22 mouse cellular contexts compared by ENCODE assay signal in genomic region chr6:29875576-29875975, GRCm38 (mm10). TPM values are rescaled to one million over a fixed set of nuclear protein-coding genes. Genes with fewer than 3 reads are reported as not detected.
DNase-seq lines count a peak whose midpoint lies in the region; ATAC-seq lines count a peak whose summit lies in the region.
"Had no signal": no experiment of that assay in that cellular context is flagged by ENCODE, and none has a peak within 500 bp of the region (broad histone marks: within the 10 kb centered on the region; RNA-seq: fewer than 3 reads in every experiment).

No protein-coding gene starts in this region.

- no peak overlapping the region for H3K4me3 ChIP-seq in forebrain, embryonic 12.5 days (replicated peaks)
- no peak overlapping the region for H3K4me3 ChIP-seq in forebrain, embryonic 16.5 days (replicated peaks; ENCODE audit: low read length)
- no peak overlapping the region for H3K4me3 ChIP-seq in heart, embryonic 14.5 days (ENCODE audit: control insufficient read depth in 1 of 2, insufficient read depth in 1 of 2, low read depth in 1 of 2, low read length in 2 of 2)
- H3K4me3 ChIP-seq: embryonic facial prominence, embryonic 15.5 days; forebrain, embryonic 15.5 days; hindbrain, embryonic 10.5 days; limb, embryonic 13.5 days; liver, embryonic 13.5 days; midbrain, embryonic 10.5 days; stomach, embryonic 15.5 days had no signal

- peaks cover 11% of the 10 kb centered on the region; the same call in 1 of the 2 replicates for H3K36me3 ChIP-seq in forebrain, embryonic 12.5 days (replicated peaks)
- H3K36me3 ChIP-seq in forebrain, embryonic 16.5 days (ENCODE audit: control insufficient read depth, insufficient read depth), result peaks cover 4% of the 10 kb centered on the region; the same call in 1 of the 2 replicates
- no peaks in the 10 kb centered on the region for H3K36me3 ChIP-seq in heart, embryonic 14.5 days (ENCODE audit: control insufficient read depth, insufficient read depth, low read length)
- H3K36me3 ChIP-seq: embryonic facial prominence, embryonic 15.5 days; forebrain, embryonic 15.5 days; liver, embryonic 13.5 days had no signal

- no peaks in the 10 kb centered on the region for H3K9me3 ChIP-seq in forebrain, embryonic 12.5 days
- no peaks in the 10 kb centered on the region for H3K9me3 ChIP-seq in forebrain, embryonic 16.5 days (ENCODE audit: control insufficient read depth, low read length)
- no peaks in the 10 kb centered on the region for H3K9me3 ChIP-seq in heart, embryonic 14.5 days (ENCODE audit: control insufficient read depth, low read length)
- H3K9me3 ChIP-seq: embryonic facial prominence, embryonic 15.5 days; forebrain, embryonic 15.5 days; hindbrain, embryonic 10.5 days; limb, embryonic 13.5 days; liver, embryonic 13.5 days; midbrain, embryonic 10.5 days; stomach, embryonic 15.5 days had no signal

- 88% methylated on average over 5 of the region's 5 CpGs for WGBS in forebrain, embryonic 12.5 days
- 81% methylated on average over 5 of the region's 5 CpGs for WGBS in forebrain, embryonic 16.5 days
- 27% methylated on average over 5 of the region's 5 CpGs for WGBS in heart, embryonic 14.5 days

- H3K4me2 ChIP-seq in forebrain, embryonic 12.5 days, result no peak overlapping the region
- H3K4me2 ChIP-seq in forebrain, embryonic 16.5 days (ENCODE audit: low read length), result no peak overlapping the region
- no peak overlapping the region for H3K4me2 ChIP-seq in heart, embryonic 14.5 days (ENCODE audit: low read length)
- H3K4me2 ChIP-seq: embryonic facial prominence, embryonic 15.5 days; forebrain, embryonic 15.5 days; limb, embryonic 13.5 days; liver, embryonic 13.5 days; lung, embryonic 14.5 days; stomach, embryonic 15.5 days had no signal

- no peak for ATAC-seq in forebrain, embryonic 12.5 days (ENCODE audit: low FRiP score)
- no peak for ATAC-seq in forebrain, embryonic 16.5 days
- no peak for ATAC-seq in heart, embryonic 14.5 days (ENCODE audit: insufficient number of reproducible peaks, insufficient read depth, low FRiP score, low read depth)
- ATAC-seq: forebrain, embryonic 15.5 days; hindbrain, embryonic 16.5 days; intestine, embryonic 16.5 days had no signal

- DNase-seq in heart, adult 9 months (ENCODE audit: low spot score in 2 of 2), result peak; percentile 26 to 37
- DNase-seq in heart, postnatal 25 days (ENCODE audit: low spot score), result peak; percentile 28
- DNase-seq in gastrocnemius, postnatal 25 days, result no peak
- DNase-seq in gastrocnemius, postnatal 36 days, result no peak
- DNase-seq: cerebellum, postnatal 36 days; gastrocnemius, postnatal 10 days; liver, embryonic 13.5 days; lung, embryonic 14.5 days; right cerebral cortex, adult 18-20 months; thymus, postnatal 25 days had no signal

- no peaks in the 10 kb centered on the region for H3K4me1 ChIP-seq in forebrain, embryonic 12.5 days
- H3K4me1 ChIP-seq in forebrain, embryonic 16.5 days (replicated peaks; ENCODE audit: control insufficient read depth, insufficient read depth, low read length), result no peaks in the 10 kb centered on the region
- peaks cover 18 to 28% of the 10 kb centered on the region in 2 experiments for H3K4me1 ChIP-seq in heart, embryonic 14.5 days (ENCODE audit: control insufficient read depth in 2 of 2, insufficient read depth in 2 of 2, low read length in 2 of 2)
- H3K4me1 ChIP-seq: embryonic facial prominence, embryonic 15.5 days; forebrain, embryonic 15.5 days; hindbrain, embryonic 10.5 days; limb, embryonic 13.5 days; midbrain, embryonic 10.5 days; stomach, embryonic 15.5 days had no signal

- no peak overlapping the region for H3K27ac ChIP-seq in forebrain, embryonic 12.5 days
- H3K27ac ChIP-seq in forebrain, embryonic 16.5 days (ENCODE audit: low read length), result no peak overlapping the region
- peak overlapping the region; percentile 41; a peak in 3 of 4 replicates for H3K27ac ChIP-seq in heart, embryonic 14.5 days (replicated peaks in 1 of 2; ENCODE audit: control insufficient read depth in 1 of 2, insufficient read depth in 1 of 2, low read depth in 2 of 2, low read length in 2 of 2)
- H3K27ac ChIP-seq: embryonic facial prominence, embryonic 15.5 days; forebrain, embryonic 15.5 days; hindbrain, embryonic 10.5 days; limb, embryonic 13.5 days; liver, embryonic 13.5 days; macrophage; midbrain, embryonic 10.5 days; stomach, embryonic 15.5 days had no signal

- H3K9ac ChIP-seq in forebrain, embryonic 12.5 days, result 0 out of 2 replicates have a peak overlapping the region, but pooled peaks have one; percentile 12
- no peak overlapping the region for H3K9ac ChIP-seq in forebrain, embryonic 16.5 days (replicated peaks; ENCODE audit: low read depth, low read length)
- H3K9ac ChIP-seq in heart, embryonic 14.5 days (ENCODE audit: low read length), result no peak overlapping the region
- H3K9ac ChIP-seq: embryonic facial prominence, embryonic 15.5 days; forebrain, embryonic 15.5 days; limb, embryonic 13.5 days; liver, embryonic 13.5 days; lung, embryonic 14.5 days; stomach, embryonic 15.5 days had no signal

- intact Hi-C loops in heart, postnatal 25 days (cut with DNase I), result no loop called here
- intact Hi-C loops in gastrocnemius, postnatal 36 days (cut with DNase I), result no loop called here

- H3K27me3 ChIP-seq in forebrain, embryonic 12.5 days, result no peaks in the 10 kb centered on the region
- H3K27me3 ChIP-seq in forebrain, embryonic 16.5 days (replicated peaks; ENCODE audit: control insufficient read depth, insufficient read depth, low read length), result no peaks in the 10 kb centered on the region
- no peaks in the 10 kb centered on the region for H3K27me3 ChIP-seq in heart, embryonic 14.5 days (ENCODE audit: control insufficient read depth, insufficient read depth, low read length)
- H3K27me3 ChIP-seq: embryonic facial prominence, embryonic 15.5 days; forebrain, embryonic 15.5 days; limb, embryonic 13.5 days; liver, embryonic 13.5 days; stomach, embryonic 15.5 days had no signal

RNA-seq across cellular contexts. Expression of gene Strip2, which starts 41.2 kb away (rescaled TPM):
- 0.59 and 0.69 TPM in 2 replicates for polyA plus RNA-seq in forebrain, embryonic 12.5 days (2016; fragmentation: Nextera tagmentation; extraction: Ambion mirVana)
- 4.2 and 4.9 TPM in 2 replicates for polyA plus RNA-seq in forebrain, embryonic 16.5 days (2015; fragmentation: Nextera tagmentation; extraction: Ambion mirVana)
- polyA plus RNA-seq in heart, embryonic 14.5 days (2014; fragmentation: Nextera tagmentation; extraction: Ambion mirVana), result 67.0 and 78.5 TPM in 2 replicates
- total RNA-seq in heart, postnatal 25 days (2021), result 10 to 100 TPM; 52.9 to 63.3 TPM
- under 1 TPM; 0.94 to 1.00 TPM for total RNA-seq in gastrocnemius, postnatal 25 days (2021)
- 1 to 10 TPM in 1 of 2 experiments, under 1 TPM in 1; 0.89 to 1.0 TPM for total RNA-seq in gastrocnemius, postnatal 36 days (2021)

Comparison
In these comparisons a context has a peak if more than half of its experiments do, and no peak if none do; other contexts are left out.
1. H3K27ac ChIP-seq: peak in heart, embryonic 14.5 days (2 of 2); none in forebrain, embryonic 12.5 days (single experiment) and forebrain, embryonic 16.5 days (single experiment).
2. DNase-seq: peak in heart, adult 9 months (2 of 2) and heart, postnatal 25 days (single experiment); none in gastrocnemius, postnatal 25 days (single experiment) and gastrocnemius, postnatal 36 days (0 of 2).
3. RNA of gene Strip2, which starts 41.2 kb away (total RNA-seq): 52.9 to 63.3 TPM in heart, postnatal 25 days; 0.89 to 1.0 TPM in gastrocnemius, postnatal 36 days and 0.94 to 1.00 TPM in gastrocnemius, postnatal 25 days; every median in the first group is over 10 times any median in the second.